Mouse (Mus musculus): Measurements from ENCODE around the gene Wfdc2.

GRCm38 (mm10) chr2:164550895-164551269 lies 11.3 kb upstream of the Wfdc2 start:
- TF ChIP-seq POLR2A (IDR thresholded peaks at IDR 0.05; ENCODE audit: borderline replicate concordance, extremely low read depth, low read depth, low read length) (no peak), CTCF (IDR thresholded peaks at IDR 0.05; ENCODE audit: insufficient read depth, low read length) (no peak)

Data from lung, adult 2 months (tissue).